Mouse (Mus musculus) thymus, adult 2 months (tissue): ENCODE results near the gene Mrps27. TPM values are rescaled to one million over a fixed set of nuclear protein-coding genes. Genes with fewer than 3 reads are reported as not detected.

ENCODE experiments used
- DNase-seq: peaks from one replicate; pipeline ENCODE4 v3.0.0; 2021
- H3K27ac ChIP-seq: fragments of 200-500 bp; 2 replicates; pipeline ENCODE4 v1.5.1; 2012; ENCODE audit warnings: low read length, control low read depth; ENCODE audit not compliant: control insufficient read depth, insufficient read depth
- H3K27me3 ChIP-seq: fragments of 200-500 bp; 2 replicates; pipeline ENCODE4 v1.6.1; 2012; ENCODE audit warnings: mild to moderate bottlenecking, low read length, moderate library complexity, mixed read lengths; ENCODE audit not compliant: control insufficient read depth, insufficient read depth
- H3K36me3 ChIP-seq: fragments of 200-500 bp; 2 replicates; pipeline ENCODE4 v1.6.1; 2012; ENCODE audit warnings: mild to moderate bottlenecking, low read length, moderate library complexity; ENCODE audit not compliant: control insufficient read depth, insufficient read depth
- H3K4me1 ChIP-seq: fragments of 200-500 bp; replicated peaks from 2 replicates; pipeline ENCODE4 v1.6.1; 2012; ENCODE audit warnings: low read length; ENCODE audit not compliant: control insufficient read depth, insufficient read depth
- H3K4me3 ChIP-seq: fragments of 200-500 bp; 2 replicates; pipeline ENCODE4 v1.5.1; 2012; ENCODE audit warnings: mild to moderate bottlenecking, low read length, control low read depth, moderate library complexity; ENCODE audit not compliant: control insufficient read depth, insufficient read depth
- CTCF ChIP-seq: fragments of 200-500 bp; IDR thresholded peaks from 2 replicates; pipeline ENCODE4 v1.5.1; 2012; ENCODE audit warnings: mild to moderate bottlenecking, control low read depth, low read length, moderate library complexity, borderline replicate concordance; ENCODE audit not compliant: control insufficient read depth, poor library complexity, insufficient read depth; ENCODE audit errors: extremely low read depth
- POLR2A ChIP-seq: fragments of 200-500 bp; IDR thresholded peaks from 2 replicates; pipeline ENCODE4 v1.6.1; 2012; ENCODE audit warnings: mild to moderate bottlenecking, low read length, control low read depth, moderate library complexity; ENCODE audit not compliant: control insufficient read depth, poor library complexity, insufficient read depth; ENCODE audit errors: extremely low read depth
- WGBS: fragments of 180-500 bp; shearing (Covaris S2); methylation state at CpG from one replicate; pipeline ENCODE4 v1.1.7; 2018; 5-methylcytosine and 5-hydroxymethylcytosine counted together
- polyA plus RNA-seq: library from polyadenylated mRNA; depleted of rRNA; stranded (reverse); fragments of >200 nt; gene quantifications from 2 replicates; pipeline ENCODE4 v1.2.3, GENCODE M21; 2012

Gene Mrps27
- polyA plus RNA-seq, 1 experiment = 12.7 TPM

GRCm38 (mm10) chr13:99448278-99448677 is 103.7 kb downstream of the Mrps27 start:
- no peaks in the 10 kb centered on the region for H3K4me1 ChIP-seq
- H3K4me3 ChIP-seq = no peak overlapping the region
- DNase-seq = no peak
- no peak for TF ChIP-seq POLR2A
- TF ChIP-seq CTCF = no peak
- H3K27ac ChIP-seq = no peak overlapping the region
- WGBS = 86% methylated on average over 4 of the region's 4 CpGs
- H3K27me3 ChIP-seq = no peaks in the 10 kb centered on the region
- H3K36me3 ChIP-seq = no peaks in the 10 kb centered on the region

- no peaks in the 10 kb centered on the region for H3K36me3 ChIP-seq
- 95% methylated on average over 4 of the region's 4 CpGs for WGBS
- H3K4me1 ChIP-seq = no peaks in the 10 kb centered on the region
- no peak for TF ChIP-seq POLR2A
- no peak for TF ChIP-seq CTCF
- DNase-seq = no peak
- no peak overlapping the region for H3K4me3 ChIP-seq
- no peaks in the 10 kb centered on the region for H3K27me3 ChIP-seq
- no peak overlapping the region for H3K27ac ChIP-seq
These were observed 105.0 kb downstream of the Mrps27 start for GRCm38 (mm10) chr13:99449547-99449946.

GRCm38 (mm10) chr13:99450766-99451165 is 106.2 kb downstream of the Mrps27 start:
- Histone ChIP-seq H3K27me3 (no peaks in the 10 kb centered on the region), H3K4me1 (no peaks in the 10 kb centered on the region), H3K27ac (no peak overlapping the region), H3K4me3 (no peak overlapping the region), H3K36me3 (no peaks in the 10 kb centered on the region)
- TF ChIP-seq CTCF = no peak
- WGBS = 91% methylated on average over 7 of the region's 7 CpGs
- DNase-seq = no peak

GRCm38 (mm10) chr13:99451276-99451675 is 106.7 kb downstream of the Mrps27 start:
- WGBS = 89% methylated on average over 5 of the region's 5 CpGs
- Histone ChIP-seq H3K27ac (no peak overlapping the region), H3K27me3 (no peaks in the 10 kb centered on the region), H3K36me3 (no peaks in the 10 kb centered on the region), H3K4me1 (no peaks in the 10 kb centered on the region), H3K4me3 (no peak overlapping the region)
- TF ChIP-seq POLR2A = no peak
- no peak for TF ChIP-seq CTCF
- no peak for DNase-seq

- TF ChIP-seq POLR2A (no peak), CTCF (no peak)
- H3K27me3 ChIP-seq = no peaks in the 10 kb centered on the region
These were observed 107.9 kb downstream of the Mrps27 start for GRCm38 (mm10) chr13:99452444-99452843.

GRCm38 (mm10) chr13:99454977-99455376 is 110.4 kb downstream of the Mrps27 start:
- H3K4me1 ChIP-seq = no peaks in the 10 kb centered on the region
- TF ChIP-seq POLR2A (no peak), CTCF (no peak)
- no peaks in the 10 kb centered on the region for H3K27me3 ChIP-seq
- WGBS = 95% methylated on average over 7 of the region's 7 CpGs
- no peak for DNase-seq
- H3K4me3 ChIP-seq = no peak overlapping the region
- H3K27ac ChIP-seq = no peak overlapping the region
- no peaks in the 10 kb centered on the region for H3K36me3 ChIP-seq

More at GRCm38 (mm10) chr13:99452444-99452843, 107.9 kb downstream of the Mrps27 start:
- H3K4me3 ChIP-seq = no peak overlapping the region
- no peaks in the 10 kb centered on the region for H3K36me3 ChIP-seq
- no peak for DNase-seq
- no peaks in the 10 kb centered on the region for H3K4me1 ChIP-seq
- H3K27ac ChIP-seq = no peak overlapping the region
- WGBS = 96% methylated on average over 3 of the region's 3 CpGs

- Histone ChIP-seq H3K27me3 (no peaks in the 10 kb centered on the region), H3K4me3 (no peak overlapping the region), H3K27ac (no peak overlapping the region), H3K4me1 (no peaks in the 10 kb centered on the region), H3K36me3 (no peaks in the 10 kb centered on the region)
- TF ChIP-seq POLR2A = no peak
- no peak for TF ChIP-seq CTCF
- DNase-seq = no peak
- WGBS = 75% methylated on average over 12 of the region's 12 CpGs
These were observed 114.2 kb downstream of the Mrps27 start for GRCm38 (mm10) chr13:99458658-99459386.
